Mouse (Mus musculus) forebrain, embryonic 12.5 days (tissue): Measurements from ENCODE around the gene Tnfsf15. TPM values are rescaled to one million over a fixed set of nuclear protein-coding genes. Genes with fewer than 3 reads are reported as not detected.

Experiments used
- ATAC-seq: fragments of 200-750 bp; cut with Nextera tagmentation; 2 replicates; pipeline ENCODE4 v1.8.0; 2017; ENCODE audit warnings: moderate TSS enrichment; ENCODE audit not compliant: low FRiP score
- H3K27ac ChIP-seq: fragments of 300-500 bp; sonication (generic); 2 replicates; pipeline ENCODE4 v1.5.1; 2016; ENCODE audit warnings: mild to moderate bottlenecking
- H3K27me3 ChIP-seq: fragments of 300-500 bp; sonication (generic); 2 replicates; pipeline ENCODE4 v1.6.1; 2016; ENCODE audit warnings: mild to moderate bottlenecking
- H3K36me3 ChIP-seq: fragments of 300-500 bp; sonication (generic); replicated peaks from 2 replicates; pipeline ENCODE4 v1.6.1; 2016; ENCODE audit warnings: mild to moderate bottlenecking
- H3K4me1 ChIP-seq: fragments of 300-500 bp; sonication (generic); 2 replicates; pipeline ENCODE4 v1.6.1; 2016
- H3K4me2 ChIP-seq: fragments of 300-500 bp; sonication (generic); 2 replicates; pipeline ENCODE4 v1.6.1; 2016; ENCODE audit warnings: mild to moderate bottlenecking, moderate library complexity
- H3K4me3 ChIP-seq: fragments of 300-500 bp; sonication (generic); replicated peaks from 2 replicates; pipeline ENCODE4 v1.5.1; 2016; ENCODE audit warnings: mild to moderate bottlenecking
- H3K9ac ChIP-seq: fragments of 300-500 bp; sonication (generic); 2 replicates; pipeline ENCODE4 v1.6.1; 2016; ENCODE audit warnings: mild to moderate bottlenecking
- H3K9me3 ChIP-seq: fragments of 300-500 bp; sonication (generic); 2 replicates; pipeline ENCODE4 v1.6.1; 2016
- WGBS: fragments of 180-500 bp; shearing (Covaris S2); methylation state at CpG from one replicate; pipeline ENCODE4 v1.1.7; 2016; 5-methylcytosine and 5-hydroxymethylcytosine counted together
- polyA plus RNA-seq: library from polyadenylated mRNA; unstranded; fragments of >200 nt; fragmentation: Nextera tagmentation; extraction: Ambion mirVana; gene quantifications from 2 replicates; pipeline ENCODE4 v1.2.1, GENCODE M21; 2016

The Tnfsf15 gene
- polyA plus RNA-seq, 1 experiment from 2014 or later = not detected

DNA sequence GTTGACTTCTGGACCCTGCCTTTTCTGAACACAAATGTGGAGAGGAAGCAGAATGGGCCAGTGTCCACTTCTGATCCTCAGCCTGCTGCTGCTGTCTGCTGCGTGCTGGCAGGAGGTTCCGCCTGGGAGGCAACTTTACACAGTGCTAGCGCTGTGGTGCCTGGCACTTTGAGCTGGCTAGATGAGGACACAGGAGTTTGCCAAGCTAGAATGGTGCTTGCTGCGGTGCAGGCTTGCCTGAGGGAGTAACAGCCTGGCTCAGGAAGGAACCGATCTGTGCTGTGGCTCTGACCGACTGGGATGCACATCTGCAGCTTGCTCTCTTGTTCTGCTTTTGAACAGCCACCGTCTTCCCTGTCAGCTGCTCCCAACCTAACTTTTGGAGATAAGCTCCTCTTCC lies 5.4 kb downstream of the Tnfsf15 start:
- no peaks in the 10 kb centered on the region for H3K27me3 ChIP-seq
- H3K9ac ChIP-seq = no peak overlapping the region
- H3K4me2 ChIP-seq = no peak overlapping the region
- ATAC-seq = no peak
- peaks cover 2% of the 10 kb centered on the region; the same call in 1 of the 2 replicates for H3K4me1 ChIP-seq
- H3K4me3 ChIP-seq = no peak overlapping the region
- no peaks in the 10 kb centered on the region for H3K9me3 ChIP-seq
- no peak overlapping the region for H3K27ac ChIP-seq
- WGBS = 68% methylated on average over 7 of the region's 7 CpGs
- H3K36me3 ChIP-seq = no peaks in the 10 kb centered on the region

DNA sequence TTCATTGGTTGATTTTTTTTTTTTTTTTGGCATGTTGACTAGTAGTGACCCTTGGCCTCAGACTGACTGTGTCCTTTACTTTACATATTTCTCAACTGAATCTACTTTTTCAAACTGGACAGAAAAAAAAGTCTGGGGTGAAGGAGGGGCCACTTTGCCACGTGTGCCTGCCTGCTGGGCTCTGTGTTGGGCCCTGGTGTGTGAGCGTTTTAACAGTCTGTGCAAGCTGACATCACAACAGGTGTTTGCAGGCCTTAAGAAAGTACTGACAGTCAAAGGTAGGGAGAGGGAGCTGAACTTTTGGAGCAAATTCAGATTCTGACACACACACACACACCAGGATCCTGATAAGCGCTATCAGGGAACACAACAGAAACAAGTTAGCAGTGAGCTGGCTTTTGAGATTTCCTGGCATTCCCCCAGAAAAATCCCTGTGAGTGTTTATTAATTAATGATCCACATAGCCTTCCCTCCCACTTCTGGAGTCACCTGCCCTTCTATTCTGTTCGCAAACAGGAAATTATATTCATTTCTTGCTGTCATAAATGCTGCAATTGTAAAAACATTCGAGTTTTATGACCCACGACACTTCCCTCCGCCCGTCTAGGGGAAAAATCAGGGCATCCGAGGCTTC lies 6.4 kb downstream of the Tnfsf15 start:
- Histone ChIP-seq H3K9ac (no peak overlapping the region), H3K36me3 (no peaks in the 10 kb centered on the region), H3K27ac (no peak overlapping the region), H3K4me3 (no peak overlapping the region), H3K4me2 (no peak overlapping the region), H3K4me1 (peaks cover 2% of the 10 kb centered on the region; the same call in 1 of the 2 replicates), H3K27me3 (no peaks in the 10 kb centered on the region), H3K9me3 (no peaks in the 10 kb centered on the region)
- ATAC-seq = no peak
- WGBS = 86% methylated on average over 9 of the region's 9 CpGs

DNA sequence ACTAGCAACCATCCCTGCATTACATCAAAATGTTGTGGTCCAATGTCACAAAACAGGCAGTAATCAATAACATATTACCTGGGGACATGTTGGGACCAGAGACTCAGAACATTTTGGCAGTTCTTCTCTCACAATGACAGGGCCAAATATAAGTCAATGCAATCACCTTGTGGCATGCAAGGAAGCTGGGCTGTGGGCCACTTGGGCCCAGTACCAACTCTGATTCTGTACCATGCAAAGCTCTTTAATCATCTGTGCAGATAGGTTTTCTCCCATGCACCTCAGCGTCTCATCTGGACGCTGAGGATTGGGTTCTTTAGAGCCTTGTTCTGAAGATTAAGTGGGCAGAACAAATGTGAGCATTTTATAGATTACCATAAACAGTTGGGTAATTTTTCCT lies 13.6 kb downstream of the Tnfsf15 start:
- no peaks in the 10 kb centered on the region for H3K27me3 ChIP-seq
- H3K36me3 ChIP-seq = no peaks in the 10 kb centered on the region
- H3K4me3 ChIP-seq = no peak overlapping the region
- no peaks in the 10 kb centered on the region for H3K9me3 ChIP-seq
- ATAC-seq = no peak
- WGBS = 77% methylated on average over 2 of the region's 2 CpGs
- H3K9ac ChIP-seq = no peak overlapping the region
- no peak overlapping the region for H3K27ac ChIP-seq
- H3K4me1 ChIP-seq = no peaks in the 10 kb centered on the region
- no peak overlapping the region for H3K4me2 ChIP-seq

DNA sequence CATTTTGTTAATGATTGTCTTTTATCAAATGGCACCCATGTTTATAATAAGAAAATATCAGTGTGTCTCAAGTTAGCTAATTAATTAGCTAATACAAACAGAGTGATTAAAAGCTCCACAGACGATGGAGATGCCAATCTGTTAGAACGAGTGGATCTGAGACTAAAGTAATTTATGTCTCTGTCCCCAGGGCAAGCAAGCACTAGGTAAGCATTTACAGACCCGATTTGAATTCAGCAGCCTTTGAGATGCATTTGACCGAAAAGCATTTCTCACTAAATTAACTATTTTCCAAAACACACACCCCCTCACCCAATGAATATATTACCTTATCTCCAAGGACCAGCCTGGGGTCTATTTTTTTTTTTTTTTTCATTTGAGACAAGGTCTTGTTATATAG lies 18.2 kb downstream of the Tnfsf15 start:
- H3K36me3 ChIP-seq = no peaks in the 10 kb centered on the region
- no peak overlapping the region for H3K9ac ChIP-seq
- H3K9me3 ChIP-seq = no peaks in the 10 kb centered on the region
- no peak overlapping the region for H3K4me3 ChIP-seq
- no peak for ATAC-seq
- H3K4me2 ChIP-seq = no peak overlapping the region
- no peak overlapping the region for H3K27ac ChIP-seq
- H3K27me3 ChIP-seq = peaks cover 11% of the 10 kb centered on the region; the same call in 1 of the 2 replicates
- H3K4me1 ChIP-seq = peaks cover 4% of the 10 kb centered on the region; the same call in 1 of the 2 replicates
- 37% methylated on average over 4 of the region's 4 CpGs for WGBS

DNA sequence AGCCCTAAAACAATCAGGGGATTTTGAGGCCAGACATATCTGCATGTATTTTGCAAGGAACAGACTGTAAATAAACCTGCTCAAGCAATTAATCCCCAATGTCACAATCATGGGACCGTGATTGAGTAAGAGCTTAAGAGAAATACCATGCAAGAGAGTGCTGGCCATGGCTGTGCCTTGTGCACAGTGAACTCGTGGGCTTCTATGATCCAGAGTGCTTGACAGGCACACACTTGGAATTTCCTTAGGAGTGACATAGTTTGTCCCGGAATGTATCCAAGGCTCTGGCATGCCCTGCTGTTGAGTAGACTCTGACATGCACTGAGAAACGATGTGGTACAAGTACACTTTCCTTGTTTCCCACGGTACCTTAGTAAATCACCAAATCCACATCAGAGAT lies 18.9 kb downstream of the Tnfsf15 start:
- no peaks in the 10 kb centered on the region for H3K9me3 ChIP-seq
- H3K27ac ChIP-seq = no peak overlapping the region
- no peaks in the 10 kb centered on the region for H3K36me3 ChIP-seq
- H3K4me1 ChIP-seq = peaks cover 4% of the 10 kb centered on the region; the same call in 1 of the 2 replicates
- no peak for ATAC-seq
- 55% methylated on average over 5 of the region's 5 CpGs for WGBS
- H3K4me2 ChIP-seq = no peak overlapping the region
- H3K27me3 ChIP-seq = peaks cover 11% of the 10 kb centered on the region; the same call in 1 of the 2 replicates
- H3K4me3 ChIP-seq = no peak overlapping the region
- H3K9ac ChIP-seq = no peak overlapping the region

DNA sequence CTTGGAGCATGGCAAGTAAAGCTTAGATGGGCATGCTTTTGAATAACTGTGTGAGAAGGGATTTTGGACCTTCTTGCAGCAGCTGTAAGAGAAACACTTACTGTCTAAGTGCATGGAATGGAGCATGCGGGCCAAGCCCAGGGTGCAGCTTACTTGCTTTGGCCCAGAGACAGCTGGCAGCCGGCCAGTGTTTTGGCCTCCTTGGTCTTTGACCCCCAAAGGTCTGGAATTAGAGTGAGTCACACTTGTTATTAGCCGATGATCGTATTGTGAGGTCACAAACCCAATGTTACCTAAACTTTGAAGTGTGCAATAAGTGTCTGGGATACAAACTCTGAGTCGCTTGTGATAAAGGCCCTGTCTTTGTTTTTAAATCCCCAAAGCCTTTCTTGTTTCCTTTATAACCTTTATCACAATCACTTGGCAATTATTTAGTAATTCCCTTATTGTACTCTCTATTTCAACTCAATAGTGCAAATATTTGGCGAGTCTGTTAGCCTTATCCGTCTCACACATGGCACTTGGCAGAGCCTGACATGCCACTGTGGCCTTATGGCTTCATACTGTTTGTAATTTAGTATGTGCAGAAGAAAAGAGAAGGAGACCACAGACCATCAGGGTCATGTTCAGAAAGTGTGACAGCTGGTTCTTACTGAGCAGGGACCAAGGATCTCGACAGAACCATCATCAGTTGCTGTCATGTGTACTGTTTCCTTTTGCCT lies 26.8 kb downstream of the Tnfsf15 start:
- H3K9ac ChIP-seq = no peak overlapping the region
- H3K27ac ChIP-seq = no peak overlapping the region
- H3K4me3 ChIP-seq = no peak overlapping the region
- no peaks in the 10 kb centered on the region for H3K27me3 ChIP-seq
- no peak overlapping the region for H3K4me2 ChIP-seq
- ATAC-seq = no peak
- no peaks in the 10 kb centered on the region for H3K4me1 ChIP-seq
- 70% methylated on average over 8 of the region's 8 CpGs for WGBS
- H3K36me3 ChIP-seq = no peaks in the 10 kb centered on the region
- H3K9me3 ChIP-seq = no peaks in the 10 kb centered on the region

DNA sequence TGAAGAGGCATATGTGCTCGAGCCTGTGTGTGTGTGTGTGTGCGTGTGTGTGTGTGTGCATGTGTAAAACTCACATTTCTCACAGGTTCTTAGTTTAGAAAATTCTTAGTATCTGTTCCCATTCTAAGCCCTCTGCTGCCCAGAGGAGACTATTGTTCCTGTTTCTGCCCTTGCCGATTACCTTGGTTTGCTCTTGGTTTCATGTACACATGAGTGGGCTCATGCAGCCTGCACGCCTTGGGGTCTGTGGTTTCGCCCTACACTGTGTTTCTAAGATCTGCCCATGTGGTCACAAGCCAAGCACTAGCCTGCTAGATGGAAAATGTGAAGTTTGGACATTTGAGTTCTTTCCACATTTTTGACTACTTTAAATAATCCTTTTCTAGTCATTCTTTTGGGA lies 33.0 kb downstream of the Tnfsf15 start:
- Histone ChIP-seq H3K27me3 (no peaks in the 10 kb centered on the region), H3K4me3 (no peak overlapping the region), H3K4me1 (no peaks in the 10 kb centered on the region), H3K27ac (no peak overlapping the region), H3K9ac (no peak overlapping the region), H3K4me2 (no peak overlapping the region), H3K36me3 (no peaks in the 10 kb centered on the region), H3K9me3 (no peaks in the 10 kb centered on the region)
- ATAC-seq = no peak
- WGBS = 88% methylated on average over 5 of the region's 5 CpGs

DNA sequence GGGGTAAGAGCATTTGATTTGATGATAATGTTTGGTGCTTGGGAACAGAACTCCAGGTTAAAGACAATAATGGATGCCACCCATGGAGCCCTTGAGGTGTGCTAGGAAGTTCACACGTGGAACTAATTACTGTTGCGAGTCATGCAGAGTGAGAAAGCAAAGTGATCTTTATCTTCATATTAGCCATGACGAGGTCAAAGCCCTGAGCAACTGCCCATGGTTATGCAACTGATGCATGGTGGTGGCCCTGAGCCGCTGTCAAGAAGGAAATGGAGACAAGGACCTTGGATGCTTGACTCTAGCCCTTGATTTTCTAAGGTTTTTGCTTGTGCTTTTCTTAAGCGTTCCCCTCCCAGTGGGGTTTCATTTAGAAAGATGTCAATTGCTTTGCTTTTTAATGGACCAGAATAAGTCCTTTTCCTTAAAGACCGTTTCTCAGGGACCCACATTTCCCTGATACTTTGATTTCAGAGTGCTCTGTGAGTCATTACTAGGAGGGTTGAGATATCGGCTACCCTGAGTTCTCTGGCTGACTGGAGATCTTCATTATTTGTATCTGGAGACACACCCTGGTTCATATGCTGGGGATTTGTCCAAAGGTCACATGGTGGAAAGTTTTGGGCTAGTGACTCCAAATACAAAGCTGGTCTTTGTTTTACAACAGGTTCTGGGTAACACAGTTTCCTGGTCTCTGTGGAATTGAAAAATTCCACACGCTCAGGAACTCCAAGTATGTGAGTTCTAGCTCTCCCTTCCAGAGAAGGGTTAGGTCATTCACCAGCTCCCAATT lies 34.3 kb downstream of the Tnfsf15 start:
- ATAC-seq = no peak
- no peaks in the 10 kb centered on the region for H3K36me3 ChIP-seq
- H3K27ac ChIP-seq = no peak overlapping the region
- H3K9ac ChIP-seq = no peak overlapping the region
- no peak overlapping the region for H3K4me3 ChIP-seq
- H3K27me3 ChIP-seq = no peaks in the 10 kb centered on the region
- no peaks in the 10 kb centered on the region for H3K4me1 ChIP-seq
- no peak overlapping the region for H3K4me2 ChIP-seq
- H3K9me3 ChIP-seq = no peaks in the 10 kb centered on the region
- WGBS = 72% methylated on average over 8 of the region's 8 CpGs

DNA sequence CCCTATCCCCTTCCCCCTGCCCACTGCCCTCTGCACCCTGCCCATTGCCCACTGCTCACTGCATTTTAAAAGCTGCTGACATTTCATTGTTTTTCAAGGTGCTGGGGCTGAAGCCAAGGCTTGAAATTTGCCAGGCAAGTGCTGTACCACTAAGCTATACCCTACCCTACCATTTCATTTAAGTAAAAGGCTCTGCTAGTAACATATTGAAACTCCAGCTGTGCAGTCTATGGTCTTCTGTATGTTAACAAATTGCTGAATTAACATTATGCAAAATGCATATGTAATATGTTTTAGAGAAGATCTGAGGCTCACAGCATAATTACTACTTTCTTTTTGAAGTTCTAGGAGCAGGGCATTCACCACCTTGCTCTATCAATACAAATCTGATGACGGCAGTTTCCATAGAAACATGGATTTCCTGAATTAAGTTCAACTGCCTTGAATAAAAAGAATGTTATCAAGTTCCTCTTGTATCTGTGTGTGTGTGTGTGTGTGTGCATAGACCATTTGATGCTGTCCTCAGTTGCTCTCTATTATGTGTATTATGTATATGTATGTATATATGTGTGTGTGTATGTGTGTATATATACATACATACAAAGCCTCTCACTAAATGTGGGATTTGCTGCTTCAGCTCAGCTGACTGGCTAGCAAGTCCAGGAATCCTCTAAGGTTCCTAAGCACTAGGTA lies 38.5 kb downstream of the Tnfsf15 start:
- H3K4me1 ChIP-seq = no peaks in the 10 kb centered on the region
- H3K9ac ChIP-seq = no peak overlapping the region
- ATAC-seq = no peak
- WGBS = 74% methylated on average over 1 of the region's 1 CpGs
- no peak overlapping the region for H3K4me3 ChIP-seq
- H3K27ac ChIP-seq = no peak overlapping the region
- no peak overlapping the region for H3K4me2 ChIP-seq
- H3K27me3 ChIP-seq = no peaks in the 10 kb centered on the region
- no peaks in the 10 kb centered on the region for H3K36me3 ChIP-seq
- H3K9me3 ChIP-seq = no peaks in the 10 kb centered on the region

DNA sequence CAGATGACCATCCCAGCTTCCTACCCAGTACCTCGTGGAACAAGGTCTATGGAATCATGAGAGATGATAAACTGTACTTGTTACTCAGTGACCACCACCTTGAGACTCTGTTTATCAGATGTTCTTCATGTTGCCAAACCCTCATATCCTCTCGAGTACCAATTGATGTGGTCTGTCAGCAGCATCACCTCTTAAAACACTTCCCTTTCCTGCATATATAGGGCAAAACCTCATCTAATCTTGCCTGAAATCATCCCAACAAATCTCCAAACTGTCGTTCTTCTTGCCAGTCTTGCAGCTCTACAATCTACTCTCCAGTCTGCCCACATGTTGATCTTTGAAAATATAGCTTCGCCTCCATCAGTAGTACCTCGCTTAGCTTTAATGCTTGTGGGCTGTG lies 40.7 kb downstream of the Tnfsf15 start:
- 78% methylated on average over 5 of the region's 5 CpGs for WGBS
- no peak overlapping the region for H3K4me3 ChIP-seq
- no peak overlapping the region for H3K9ac ChIP-seq
- no peaks in the 10 kb centered on the region for H3K27me3 ChIP-seq
- H3K36me3 ChIP-seq = no peaks in the 10 kb centered on the region
- no peaks in the 10 kb centered on the region for H3K4me1 ChIP-seq
- no peak overlapping the region for H3K4me2 ChIP-seq
- H3K27ac ChIP-seq = no peak overlapping the region
- no peak for ATAC-seq
- no peaks in the 10 kb centered on the region for H3K9me3 ChIP-seq

DNA sequence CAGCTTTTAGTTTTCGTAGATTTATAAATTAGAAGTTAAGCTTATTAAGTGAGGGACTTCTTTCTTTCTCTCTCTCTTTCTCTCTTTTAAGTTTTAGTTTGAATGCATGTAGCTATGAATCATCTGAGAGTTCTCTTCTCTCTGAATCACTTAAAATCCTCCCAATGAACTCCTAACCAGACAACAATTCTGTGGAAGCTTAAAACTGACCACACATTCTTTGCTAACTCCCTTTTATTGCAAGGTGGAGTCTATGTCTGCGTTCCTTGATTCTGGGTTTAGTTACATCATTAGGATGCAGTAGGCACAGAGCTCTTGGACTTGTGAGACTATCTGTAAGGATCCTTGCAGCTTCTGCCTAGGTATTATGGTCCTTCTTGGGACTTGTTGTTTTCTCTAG lies 41.2 kb downstream of the Tnfsf15 start:
- no peak overlapping the region for H3K4me2 ChIP-seq
- no peaks in the 10 kb centered on the region for H3K4me1 ChIP-seq
- H3K9me3 ChIP-seq = no peaks in the 10 kb centered on the region
- ATAC-seq = no peak
- H3K4me3 ChIP-seq = no peak overlapping the region
- no peak overlapping the region for H3K27ac ChIP-seq
- no peaks in the 10 kb centered on the region for H3K36me3 ChIP-seq
- H3K9ac ChIP-seq = no peak overlapping the region
- H3K27me3 ChIP-seq = no peaks in the 10 kb centered on the region
- WGBS = 88% methylated on average over 2 of the region's 2 CpGs

DNA sequence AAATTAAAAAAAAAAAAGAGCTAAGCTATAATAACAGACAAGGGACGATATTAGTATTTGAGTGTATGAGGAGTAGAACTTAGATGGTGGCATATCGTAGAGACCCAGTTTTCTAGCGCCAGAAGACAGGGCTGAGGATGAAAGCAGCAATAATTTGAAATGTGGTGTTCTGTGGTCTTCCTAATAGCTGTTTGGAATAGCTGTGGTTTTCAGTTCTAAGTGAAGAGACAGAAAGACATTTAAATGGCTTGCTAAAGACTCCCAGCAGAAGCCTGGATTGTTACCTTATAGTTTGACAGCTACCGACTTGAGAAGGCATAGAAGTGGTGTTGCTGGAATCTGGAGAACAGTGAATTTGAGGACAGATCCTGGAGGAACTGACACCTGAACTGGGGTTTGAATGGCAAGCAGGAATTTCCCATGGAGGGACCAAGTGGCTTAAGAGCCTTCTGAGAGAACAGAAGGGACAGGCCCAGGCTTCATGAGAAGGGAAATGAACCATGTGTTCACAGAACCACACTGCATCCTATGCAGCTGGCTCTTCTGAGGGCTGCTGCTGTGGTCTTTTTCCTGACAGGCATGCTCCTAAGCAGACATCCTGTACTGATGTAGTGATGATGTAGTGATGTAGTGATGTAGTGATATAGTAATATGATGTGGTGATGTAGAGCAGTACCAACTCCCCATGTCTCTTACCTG lies 42.8 kb downstream of the Tnfsf15 start:
- no peaks in the 10 kb centered on the region for H3K27me3 ChIP-seq

More for the DNA sequence above, 42.8 kb downstream of the Tnfsf15 start:
- Histone ChIP-seq H3K4me2 (no peak overlapping the region), H3K4me3 (no peak overlapping the region), H3K36me3 (no peaks in the 10 kb centered on the region), H3K27ac (no peak overlapping the region), H3K4me1 (no peaks in the 10 kb centered on the region), H3K9me3 (no peaks in the 10 kb centered on the region), H3K9ac (no peak overlapping the region)
- 90% methylated on average over 4 of the region's 4 CpGs for WGBS
- no peak for ATAC-seq
